Mouse (Mus musculus) stomach, postnatal 0 days (tissue): ENCODE measurements around the gene Pnkd.
A peak's percentile ranks its signal among the peaks of the same experiment; 100 is the strongest.

Experiments
- CTCF ChIP-seq: IDR thresholded peaks from 2 replicates; pipeline ENCODE4 v1.5.1; 2016; ENCODE audit warnings: antibody characterized with exemption, low read depth, mild to moderate bottlenecking, moderate library complexity
- EP300 ChIP-seq: optimal IDR thresholded peaks from 2 replicates; pipeline ENCODE3; 2016; ENCODE audit warnings: antibody characterized with exemption

GRCm38 (mm10) chr1:74390924-74391748, 106.4 kb downstream of the Pnkd start, which contains the start of gene Ctdsp1:
- peak; percentile 42; the same call in 1 of the 2 replicates for TF ChIP-seq CTCF
- peak; percentile 91 for TF ChIP-seq EP300
